Mouse (Mus musculus): ENCODE data around the gene Nudt6. TPM values are rescaled to one million over a fixed set of nuclear protein-coding genes. Genes with fewer than 3 reads are reported as not detected.

Gene Nudt6
- total and polyA plus RNA-seq, 2 experiments from 2014 or later: 6.6 to 10.2 TPM

- Histone ChIP-seq H3K4me3 (ENCODE audit: low read depth, low read length) (no peak overlapping the region), H3K9ac (no peak overlapping the region), H3K27me3 (ENCODE audit: insufficient read depth, low read length) (no peaks in the 10 kb centered on the region), H3K9me3 (ENCODE audit: low read length) (no peaks in the 10 kb centered on the region), H3K36me3 (ENCODE audit: insufficient read depth) (peaks cover 16% of the 10 kb centered on the region), H3K4me2 (ENCODE audit: low read depth) (no peak overlapping the region), H3K27ac (ENCODE audit: low read depth, low read length) (no peak overlapping the region), H3K4me1 (ENCODE audit: insufficient read depth) (peaks cover 4% of the 10 kb centered on the region)
- WGBS: 96% methylated on average over 3 of the region's 3 CpGs
- no peak for DNase-seq
- ATAC-seq: no peak
- no peak for TF ChIP-seq CTCF (IDR thresholded peaks at IDR 0.05; ENCODE audit: low read depth)
Measured at GRCm38 (mm10) chr3:37426069-37426468, 6.1 kb upstream of the Nudt6 start.

- H3K4me1 ChIP-seq (ENCODE audit: insufficient read depth): peaks cover 4% of the 10 kb centered on the region
- H3K4me2 ChIP-seq (ENCODE audit: low read depth): peak overlapping the region; percentile 58
- H3K9ac ChIP-seq: peak overlapping the region; percentile 66
- TF ChIP-seq CTCF (IDR thresholded peaks at IDR 0.05; ENCODE audit: low read depth): no peak
- no peaks in the 10 kb centered on the region for H3K27me3 ChIP-seq (ENCODE audit: insufficient read depth, low read length)
- 13% methylated on average over 3 of the region's 3 CpGs for WGBS
- H3K36me3 ChIP-seq (ENCODE audit: insufficient read depth): 0 out of 2 replicates have a peak, but pooled peaks cover 3% of the 10 kb centered on the region
- peak overlapping the region; percentile 96 for H3K4me3 ChIP-seq (ENCODE audit: low read depth, low read length)
- no peak for ATAC-seq
- H3K27ac ChIP-seq (ENCODE audit: low read depth, low read length): no peak overlapping the region
- no peaks in the 10 kb centered on the region for H3K9me3 ChIP-seq (ENCODE audit: low read length)
- no peak for DNase-seq
Measured at GRCm38 (mm10) chr3:37421179-37421578, 1.2 kb upstream of the Nudt6 start.

- Histone ChIP-seq H3K4me2 (ENCODE audit: low read depth) (peak overlapping the region; percentile 58), H3K27ac (ENCODE audit: low read depth, low read length) (peak overlapping the region; percentile 96), H3K9me3 (ENCODE audit: low read length) (no peaks in the 10 kb centered on the region), H3K36me3 (ENCODE audit: insufficient read depth) (0 out of 2 replicates have a peak, but pooled peaks cover 3% of the 10 kb centered on the region), H3K27me3 (ENCODE audit: insufficient read depth, low read length) (no peaks in the 10 kb centered on the region), H3K4me1 (ENCODE audit: insufficient read depth) (peaks cover 4% of the 10 kb centered on the region), H3K4me3 (ENCODE audit: low read depth, low read length) (peak overlapping the region; percentile 96), H3K9ac (peak overlapping the region; percentile 66)
- ATAC-seq (no peak), DNase-seq (no peak)
- 1% methylated on average over 24 of the region's 24 CpGs for WGBS
- TF ChIP-seq CTCF (IDR thresholded peaks at IDR 0.05; ENCODE audit: low read depth): no peak
Measured at GRCm38 (mm10) chr3:37420641-37421040, 630 bp upstream of the Nudt6 start.

GRCm38 (mm10) chr3:37419458-37419991 is 486 bp downstream of the Nudt6 start, which contains the start of gene Spata5:
Gene Spata5, plus strand, starts transcription at chr3:37419896.
- Histone ChIP-seq H3K27me3 (ENCODE audit: insufficient read depth, low read length) (no peaks in the 10 kb centered on the region), H3K4me3 (ENCODE audit: low read depth, low read length) (peak within 1 kb of the TSS; percentile 96), H3K9ac (peak within 1 kb of the TSS; percentile 84), H3K9me3 (ENCODE audit: low read length) (no peaks in the 10 kb centered on the region), H3K4me1 (ENCODE audit: insufficient read depth) (peaks cover 4% of the 10 kb centered on the region), H3K4me2 (ENCODE audit: low read depth) (peak within 1 kb of the TSS; percentile 80), H3K27ac (ENCODE audit: low read depth, low read length) (peak within 1 kb of the TSS; percentile 96), H3K36me3 (ENCODE audit: insufficient read depth) (no peaks in the 10 kb centered on the region)
- no peak; the same call in 1 of the 2 replicates for TF ChIP-seq CTCF (IDR thresholded peaks at IDR 0.05; ENCODE audit: low read depth)
- 3% methylated on average over 50 of the region's 50 CpGs for WGBS
- peak; percentile 100 for DNase-seq
- peak; percentile 92 for ATAC-seq

- peaks cover 4% of the 10 kb centered on the region for H3K4me1 ChIP-seq (ENCODE audit: insufficient read depth)
- H3K4me3 ChIP-seq (ENCODE audit: low read depth, low read length): peak overlapping the region; percentile 96
- H3K36me3 ChIP-seq (ENCODE audit: insufficient read depth): no peaks in the 10 kb centered on the region
- H3K27me3 ChIP-seq (ENCODE audit: insufficient read depth, low read length): no peaks in the 10 kb centered on the region
- ATAC-seq: no peak
- peak overlapping the region; percentile 84 for H3K9ac ChIP-seq
- H3K27ac ChIP-seq (ENCODE audit: low read depth, low read length): peak overlapping the region; percentile 96
- TF ChIP-seq CTCF (IDR thresholded peaks at IDR 0.05; ENCODE audit: low read depth): peak; percentile 56
- H3K9me3 ChIP-seq (ENCODE audit: low read length): no peaks in the 10 kb centered on the region
- H3K4me2 ChIP-seq (ENCODE audit: low read depth): peak overlapping the region; percentile 80
- under 1% methylated on average over 30 of the region's 30 CpGs for WGBS
- DNase-seq: peak; percentile 80
Measured at GRCm38 (mm10) chr3:37418961-37419457, 1.0 kb downstream of the Nudt6 start.

- Histone ChIP-seq H3K9me3 (ENCODE audit: low read length) (no peaks in the 10 kb centered on the region), H3K4me2 (ENCODE audit: low read depth) (peak overlapping the region; percentile 80), H3K9ac (peak overlapping the region; percentile 84), H3K4me3 (ENCODE audit: low read depth, low read length) (peak overlapping the region; percentile 96), H3K4me1 (ENCODE audit: insufficient read depth) (peaks cover 4% of the 10 kb centered on the region), H3K27ac (ENCODE audit: low read depth, low read length) (peak overlapping the region; percentile 96; the same call in 1 of the 2 replicates), H3K27me3 (ENCODE audit: insufficient read depth, low read length) (no peaks in the 10 kb centered on the region), H3K36me3 (ENCODE audit: insufficient read depth) (no peaks in the 10 kb centered on the region)
- peak; percentile 20; the same call in 1 of the 2 replicates for TF ChIP-seq CTCF (IDR thresholded peaks at IDR 0.05; ENCODE audit: low read depth)
- WGBS: 71% methylated on average over 5 of the region's 5 CpGs
- ATAC-seq: no peak
- DNase-seq: no peak
Measured at GRCm38 (mm10) chr3:37418341-37418740, 1.7 kb downstream of the Nudt6 start.

GRCm38 (mm10) chr3:37414413-37414960 is 5.5 kb downstream of the Nudt6 start:
- Histone ChIP-seq H3K27ac (ENCODE audit: low read depth, low read length) (no peak overlapping the region), H3K4me1 (ENCODE audit: insufficient read depth) (no peaks in the 10 kb centered on the region), H3K36me3 (ENCODE audit: insufficient read depth) (no peaks in the 10 kb centered on the region), H3K4me2 (ENCODE audit: low read depth) (no peak overlapping the region), H3K9ac (no peak overlapping the region), H3K27me3 (ENCODE audit: insufficient read depth, low read length) (no peaks in the 10 kb centered on the region), H3K4me3 (ENCODE audit: low read depth, low read length) (no peak overlapping the region), H3K9me3 (ENCODE audit: low read length) (no peaks in the 10 kb centered on the region)
- TF ChIP-seq CTCF (IDR thresholded peaks at IDR 0.05; ENCODE audit: low read depth): peak; percentile 84
- peak; percentile 40 for ATAC-seq
- WGBS: 50% methylated on average over 14 of the region's 14 CpGs
- DNase-seq: peak; percentile 87
